Mouse (Mus musculus): ENCODE results near the gene Gm49325.

The Gm49325 gene

GRCm38 (mm10) chr10:77626036-77626435 lies 20.0 kb downstream of the Gm49325 start:
- no peak for DNase-seq (ENCODE audit: low spot score in 2 of 2)

GRCm38 (mm10) chr10:77626591-77626990 lies 20.6 kb downstream of the Gm49325 start:
- no peak for DNase-seq (ENCODE audit: low spot score in 2 of 2)

DNA sequence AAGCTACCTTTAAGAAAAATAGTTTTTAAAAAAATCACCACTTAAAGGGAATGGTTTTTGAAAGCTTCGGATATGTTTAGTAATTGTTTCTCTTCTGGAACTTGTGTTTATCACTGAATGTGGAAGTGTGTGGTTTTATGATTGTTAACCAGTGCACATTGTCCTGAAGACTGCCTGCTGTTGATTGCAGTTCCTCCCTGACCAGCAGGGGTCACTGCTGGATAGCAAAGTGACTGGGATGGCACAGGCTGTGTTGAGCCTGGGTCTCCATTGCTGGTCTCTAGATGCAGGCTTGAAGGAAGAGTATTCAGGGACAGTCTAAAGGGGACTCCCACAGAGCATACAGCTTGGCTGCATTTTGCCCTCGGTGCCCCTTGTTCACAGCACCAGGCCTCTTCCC lies 21.5 kb downstream of the Gm49325 start:
- DNase-seq (ENCODE audit: low spot score in 2 of 2), result peak; percentile 70 to 79

- DNase-seq (ENCODE audit: low spot score in 2 of 2), result no peak
Observed at GRCm38 (mm10) chr10:77629163-77629562, 23.2 kb downstream of the Gm49325 start.

DNA sequence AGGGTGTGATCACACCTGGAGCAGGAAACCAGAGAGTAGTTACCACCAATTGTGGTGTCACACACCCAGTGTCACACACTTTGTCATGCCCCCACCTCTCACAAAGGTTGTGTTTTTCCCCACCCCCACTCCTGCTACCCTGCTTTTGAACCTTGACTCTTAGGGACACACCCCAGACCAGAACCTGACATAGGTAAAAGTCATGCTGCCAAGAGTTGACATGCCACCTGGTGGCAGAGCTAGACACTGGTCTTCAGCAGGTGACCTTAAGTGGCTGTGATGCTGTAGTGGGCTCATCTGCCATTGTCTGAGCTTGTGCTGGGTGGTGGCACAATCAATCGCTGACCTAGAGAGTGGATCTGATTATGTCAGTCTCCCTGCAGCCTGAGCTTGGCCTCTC lies 24.0 kb downstream of the Gm49325 start:
- no peak for DNase-seq (ENCODE audit: low spot score in 2 of 2)

GRCm38 (mm10) chr10:77634016-77634415 lies 28.0 kb downstream of the Gm49325 start:
- no peak for DNase-seq (ENCODE audit: low spot score in 2 of 2)

- no peak for DNase-seq (ENCODE audit: low spot score in 2 of 2)
Observed at GRCm38 (mm10) chr10:77634452-77635231, 28.6 kb downstream of the Gm49325 start.

DNA sequence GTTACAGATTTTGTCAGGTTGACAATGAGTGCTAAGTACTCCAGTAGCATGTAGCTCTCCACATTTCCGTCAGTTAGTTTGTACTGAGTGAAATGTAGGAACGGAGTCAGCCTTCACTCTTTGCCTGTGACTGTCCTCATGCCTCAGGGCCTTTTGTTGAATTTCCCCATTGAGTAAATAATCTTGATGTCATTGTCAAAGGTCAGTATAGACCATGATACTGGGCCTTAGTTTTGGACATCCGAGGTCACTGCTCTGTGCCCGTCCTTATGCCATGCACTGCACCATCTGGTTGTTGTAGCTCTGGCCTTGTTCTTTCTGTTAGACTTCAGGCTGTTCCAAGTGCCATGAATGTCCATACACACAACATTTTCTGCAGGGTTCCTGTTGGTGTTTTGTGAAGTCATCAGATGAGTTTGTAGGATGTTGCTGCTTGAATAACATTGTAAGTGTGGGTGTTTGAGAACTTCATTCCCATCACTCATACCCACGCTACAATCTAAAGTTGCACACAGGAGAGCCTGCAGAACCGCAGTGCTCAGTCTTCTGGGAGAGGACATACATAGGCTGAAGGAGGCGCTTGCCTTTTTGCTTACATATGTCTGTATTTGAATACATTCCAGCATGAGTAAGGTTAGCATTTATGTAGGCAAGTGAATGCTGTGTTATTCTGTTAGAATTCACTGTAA lies 30.4 kb downstream of the Gm49325 start:
- no peak for DNase-seq (ENCODE audit: low spot score in 2 of 2)

GRCm38 (mm10) chr10:77638956-77639355 lies 33.0 kb downstream of the Gm49325 start:
- no peak for DNase-seq (ENCODE audit: low spot score in 2 of 2)

- no peak for DNase-seq (ENCODE audit: low spot score in 2 of 2)
Observed at GRCm38 (mm10) chr10:77643160-77643559, 37.2 kb downstream of the Gm49325 start.

- DNase-seq (ENCODE audit: low spot score in 2 of 2), result no peak
Observed at GRCm38 (mm10) chr10:77645571-77645970, 39.6 kb downstream of the Gm49325 start.

- no peak for DNase-seq (ENCODE audit: low spot score in 2 of 2)
Observed at GRCm38 (mm10) chr10:77647461-77647860, 41.5 kb downstream of the Gm49325 start.

DNA sequence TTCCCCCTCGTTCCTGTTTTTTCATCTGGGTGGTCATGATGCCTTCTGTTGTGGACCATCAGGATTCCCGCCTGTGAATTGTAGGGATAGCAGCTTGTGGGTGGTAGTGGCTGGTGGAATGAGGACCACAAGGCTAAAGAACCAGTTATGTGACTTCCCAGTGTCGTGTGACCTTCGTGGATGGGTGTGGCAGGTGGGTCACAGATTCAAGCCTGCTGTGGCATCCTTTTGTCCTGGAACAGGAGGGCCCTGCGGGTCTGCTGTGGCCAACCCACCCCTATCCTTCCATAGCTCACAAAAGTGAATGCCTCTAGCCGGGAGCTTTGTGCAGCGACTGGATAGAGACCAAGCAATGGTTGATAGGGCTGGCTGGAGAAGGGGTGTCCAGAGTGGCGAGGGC lies 41.9 kb downstream of the Gm49325 start:
- no peak for DNase-seq (ENCODE audit: low spot score in 2 of 2)

GRCm38 (mm10) chr10:77652046-77652445 lies 46.0 kb downstream of the Gm49325 start:
- DNase-seq (ENCODE audit: low spot score in 2 of 2), result no peak

GRCm38 (mm10) chr10:77658286-77658994 lies 52.4 kb downstream of the Gm49325 start:
- no peak for DNase-seq (ENCODE audit: low spot score in 2 of 2)

DNA sequence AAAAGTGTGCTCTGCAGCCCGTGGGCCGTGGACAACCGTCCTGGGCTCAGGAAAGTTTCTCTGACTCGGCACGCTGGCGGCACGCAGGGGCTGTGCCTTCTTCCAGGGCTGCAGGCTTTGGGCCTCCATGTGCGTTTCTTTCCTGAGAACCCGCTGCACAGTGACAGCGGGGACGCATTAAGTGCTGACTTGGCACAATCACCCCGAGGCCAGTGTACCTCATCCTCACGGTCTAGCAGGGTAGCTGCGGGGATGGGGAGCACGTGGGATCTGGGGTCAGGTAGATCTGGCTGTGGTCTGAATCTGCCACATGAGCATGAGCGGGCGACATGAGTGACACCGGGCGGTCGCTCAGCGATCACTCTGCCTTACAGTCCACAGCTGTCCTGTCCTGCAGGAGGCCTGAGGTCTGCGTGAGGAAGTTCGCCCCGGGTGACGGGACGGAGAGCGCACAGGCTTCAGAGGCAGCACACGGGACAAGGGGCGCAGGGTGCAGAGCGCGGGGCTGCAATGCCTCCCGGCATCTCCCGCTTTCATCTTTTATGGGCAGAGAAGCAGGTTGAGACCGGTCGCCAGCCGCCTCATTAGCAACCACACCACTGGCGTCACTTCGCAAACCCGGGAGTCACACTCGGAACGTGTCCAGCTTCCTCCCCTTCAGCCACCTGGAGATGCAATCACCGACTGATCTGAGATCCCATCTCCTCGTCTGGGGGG lies 58.1 kb downstream of the Gm49325 start:
- no peak for DNase-seq (ENCODE audit: low spot score in 2 of 2)

GRCm38 (mm10) chr10:77666342-77666741 lies 60.3 kb downstream of the Gm49325 start:
- DNase-seq (ENCODE audit: low spot score in 2 of 2), result no peak

DNA sequence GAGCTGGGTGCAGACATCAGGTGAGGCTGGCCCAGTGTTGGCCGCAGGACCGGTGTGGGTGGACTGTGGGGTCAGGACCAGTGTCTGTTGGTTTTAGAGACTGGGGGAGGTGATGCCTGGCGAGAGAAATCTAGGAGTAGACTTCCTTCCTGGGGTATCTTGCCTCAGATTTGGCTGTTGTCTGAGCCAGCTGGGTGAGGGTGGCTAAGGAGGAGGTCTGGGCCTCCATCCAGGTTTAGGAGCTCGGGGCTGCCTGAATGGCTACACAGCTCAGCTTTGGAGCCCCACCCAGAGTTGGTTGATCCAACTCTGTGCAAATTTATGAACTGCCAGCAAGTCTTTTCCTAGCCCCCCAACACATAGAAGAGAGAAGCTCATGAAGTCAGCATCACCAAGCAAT lies 61.4 kb downstream of the Gm49325 start:
- peak in 1 of 2 experiments; percentile 24 for DNase-seq (ENCODE audit: low spot score in 2 of 2)

GRCm38 (mm10) chr10:77670710-77671109 lies 64.7 kb downstream of the Gm49325 start:
- no peak for DNase-seq (ENCODE audit: low spot score in 2 of 2)

DNA sequence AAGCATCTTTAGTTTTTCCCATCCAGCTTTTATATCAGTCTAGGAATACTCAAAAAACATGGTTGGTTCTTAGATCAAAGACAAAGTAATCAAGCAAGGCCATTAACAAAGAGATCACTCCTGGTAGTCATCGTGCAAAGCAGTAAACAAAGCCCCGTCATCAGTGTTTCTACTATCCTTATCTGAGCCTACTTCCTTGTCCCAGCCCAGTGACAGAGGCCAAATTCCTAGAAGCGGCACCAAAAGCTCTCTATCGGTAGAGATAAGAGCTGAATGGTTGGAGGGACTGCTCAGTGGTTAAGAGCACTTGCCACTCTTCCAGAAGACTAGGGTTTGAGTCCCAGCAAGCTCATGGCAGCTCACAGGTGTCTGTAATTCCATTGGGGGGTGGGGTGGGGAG lies 65.5 kb downstream of the Gm49325 start:
- no peak for DNase-seq (ENCODE audit: low spot score in 2 of 2)

DNA sequence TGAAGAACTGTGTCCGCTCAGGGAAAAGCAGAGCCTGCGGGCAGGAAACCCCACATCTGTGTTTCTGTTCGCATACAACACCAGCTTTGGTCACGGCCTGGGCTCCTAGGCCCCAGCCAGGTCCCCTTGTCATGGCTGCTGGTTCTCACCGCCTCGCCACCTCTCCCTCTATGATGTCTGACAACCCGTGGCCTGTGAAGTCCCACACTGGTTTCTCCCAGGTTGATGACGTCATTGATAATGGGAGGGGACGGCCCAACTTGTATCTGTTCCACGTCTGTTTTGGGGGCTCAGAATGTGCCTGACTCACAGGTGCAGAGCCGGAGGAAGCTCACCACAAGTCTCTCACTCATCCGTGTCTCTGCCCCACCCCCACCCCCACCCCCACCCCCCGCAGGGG lies 67.8 kb downstream of the Gm49325 start:
- no peak for DNase-seq (ENCODE audit: low spot score in 2 of 2)

DNA sequence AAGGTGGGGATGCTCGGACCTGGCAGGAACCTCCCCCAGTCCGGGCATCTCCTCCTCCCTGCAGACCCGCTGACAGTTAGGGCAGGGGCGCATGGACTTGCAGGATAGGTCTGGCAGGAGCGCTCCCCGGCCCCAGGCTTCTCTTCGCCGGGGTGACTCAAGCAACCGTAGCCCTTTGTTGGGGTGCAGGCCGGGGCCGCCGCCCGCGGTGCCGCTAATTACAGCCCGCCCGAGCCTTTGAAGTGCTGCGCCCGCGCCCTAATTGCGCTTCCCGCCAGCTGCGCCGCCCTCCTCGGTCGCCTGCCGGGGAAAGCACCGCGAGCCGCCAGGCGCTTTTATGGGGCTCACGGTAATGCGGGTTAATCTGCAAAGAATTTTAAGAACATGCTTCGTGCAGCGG lies 71.6 kb downstream of the Gm49325 start:
- DNase-seq (ENCODE audit: low spot score in 2 of 2), result no peak

Data from frontal cortex, postnatal 25 days (tissue).